Mouse (Mus musculus) ovary, postnatal 14 days (tissue): ENCODE measurements around the gene Gm38655.
"Not testable (repeated sequence)": the region's sequence is repeated elsewhere in the genome, so short reads cannot be mapped to it uniquely, and the experiment has no call there.

Experiments
- DNase-seq: peaks from one replicate; pipeline ENCODE4 v3.0.0; 2022; ENCODE audit warnings: low spot score

The Gm38655 gene

GRCm38 (mm10) chr17:25175411-25175810, at the start of gene Gm38655:
Gene Gm38655 (minus strand): TSS chr17:25175471.
- no peak for DNase-seq

- no peak for DNase-seq
These were observed 49.4 kb upstream of the Gm38655 start for GRCm38 (mm10) chr17:25224586-25225222.

GRCm38 (mm10) chr17:25222951-25223601, 47.8 kb upstream of the Gm38655 start:
- DNase-seq, result no peak

- not testable (repeated sequence) for DNase-seq
These were observed 47.3 kb upstream of the Gm38655 start for GRCm38 (mm10) chr17:25222504-25222940.

- peak; percentile 39 for DNase-seq
These were observed 46.7 kb upstream of the Gm38655 start for GRCm38 (mm10) chr17:25221821-25222503.

GRCm38 (mm10) chr17:25220746-25221145, 45.5 kb upstream of the Gm38655 start:
- no peak for DNase-seq

GRCm38 (mm10) chr17:25219492-25220295, 44.4 kb upstream of the Gm38655 start:
- no peak for DNase-seq

- no peak for DNase-seq
These were observed 43.7 kb upstream of the Gm38655 start for GRCm38 (mm10) chr17:25218967-25219366.

GRCm38 (mm10) chr17:25215431-25215830, 40.2 kb upstream of the Gm38655 start:
- no peak for DNase-seq

- DNase-seq, result no peak
These were observed 36.4 kb upstream of the Gm38655 start for GRCm38 (mm10) chr17:25211705-25212104.

- no peak for DNase-seq
These were observed 35.6 kb upstream of the Gm38655 start for GRCm38 (mm10) chr17:25210680-25211466.

- DNase-seq, result no peak
These were observed 34.7 kb upstream of the Gm38655 start for GRCm38 (mm10) chr17:25210006-25210405.

- no peak for DNase-seq
These were observed 27.1 kb upstream of the Gm38655 start for GRCm38 (mm10) chr17:25202401-25202800.

- DNase-seq, result no peak
These were observed 13.8 kb upstream of the Gm38655 start for GRCm38 (mm10) chr17:25189091-25189490.

- peak; percentile 68 for DNase-seq
These were observed 13.1 kb upstream of the Gm38655 start, which contains the start of gene Unkl for GRCm38 (mm10) chr17:25188150-25189031. Gene Unkl (plus strand): TSS chr17:25188397.

GRCm38 (mm10) chr17:25187784-25188149, 12.5 kb upstream of the Gm38655 start:
- no peak for DNase-seq

GRCm38 (mm10) chr17:25184961-25185360, 9.7 kb upstream of the Gm38655 start:
- no peak for DNase-seq

- DNase-seq, result peak; percentile 97
These were observed 8.9 kb upstream of the Gm38655 start, which contains the start of gene BC003965 for GRCm38 (mm10) chr17:25184129-25184691. Gene BC003965 (plus strand): TSS chr17:25184554.

GRCm38 (mm10) chr17:25183232-25183631, 8.0 kb upstream of the Gm38655 start:
- no peak for DNase-seq

GRCm38 (mm10) chr17:25172558-25172957, 2.7 kb downstream of the Gm38655 start:
- no peak for DNase-seq
